Mouse (Mus musculus) left cerebral cortex, adult 9 months (tissue): ENCODE results near the gene Aldoart1.

Experiments used
- DNase-seq, 2 experiments: peaks; one replicate each; pipeline ENCODE4 v3.0.0; 2022; ENCODE audit warnings: low spot score in 2 of 2

Aldoart1 gene

GRCm38 (mm10) chr4:72852534-72852933 is at the start of gene Aldoart1:
Gene Aldoart1 (minus strand): TSS chr4:72852634.
- DNase-seq, result no peak

- DNase-seq, result no peak
These were observed 49.1 kb upstream of the Aldoart1 start for GRCm38 (mm10) chr4:72901566-72901965.

GRCm38 (mm10) chr4:72865371-72866075 is 13.1 kb upstream of the Aldoart1 start:
- DNase-seq, result no peak

- no peak for DNase-seq
These were observed 8.2 kb downstream of the Aldoart1 start for GRCm38 (mm10) chr4:72844276-72844675.

- no peak for DNase-seq
These were observed 9.4 kb downstream of the Aldoart1 start for GRCm38 (mm10) chr4:72843025-72843424.

- no peak for DNase-seq
These were observed 16.0 kb downstream of the Aldoart1 start for GRCm38 (mm10) chr4:72836430-72836829.

- DNase-seq, result no peak
These were observed 17.0 kb downstream of the Aldoart1 start for GRCm38 (mm10) chr4:72835400-72835799.

GRCm38 (mm10) chr4:72800816-72801215 is 51.6 kb downstream of the Aldoart1 start:
- DNase-seq, result no peak
